Mouse (Mus musculus) small intestine, adult 2 months (tissue): ENCODE data around the gene Rnase13.

ENCODE experiments used
- CTCF ChIP-seq: fragments of 200-500 bp; IDR thresholded peaks from 2 replicates; pipeline ENCODE4 v1.5.1; 2012; ENCODE audit warnings: low read depth, mild to moderate bottlenecking, control low read depth, inconsistent platforms, low read length, moderate library complexity, mixed read lengths; ENCODE audit not compliant: insufficient replicate concordance, insufficient read length; ENCODE audit errors: extremely low read depth
- POLR2A ChIP-seq: fragments of 200-500 bp; IDR thresholded peaks from 2 replicates; pipeline ENCODE4 v1.6.1; 2012; ENCODE audit warnings: low read depth, mild to moderate bottlenecking, control low read depth, inconsistent platforms, low read length, moderate library complexity

GRCm38 (mm10) chr14:51892191-51892939 lies 30.2 kb downstream of the Rnase13 start, which contains the start of gene Slc39a2:
- TF ChIP-seq CTCF (no peak), POLR2A (no peak)
